ENCODE assay signal across 11 mouse cellular contexts in the genomic region with DNA sequence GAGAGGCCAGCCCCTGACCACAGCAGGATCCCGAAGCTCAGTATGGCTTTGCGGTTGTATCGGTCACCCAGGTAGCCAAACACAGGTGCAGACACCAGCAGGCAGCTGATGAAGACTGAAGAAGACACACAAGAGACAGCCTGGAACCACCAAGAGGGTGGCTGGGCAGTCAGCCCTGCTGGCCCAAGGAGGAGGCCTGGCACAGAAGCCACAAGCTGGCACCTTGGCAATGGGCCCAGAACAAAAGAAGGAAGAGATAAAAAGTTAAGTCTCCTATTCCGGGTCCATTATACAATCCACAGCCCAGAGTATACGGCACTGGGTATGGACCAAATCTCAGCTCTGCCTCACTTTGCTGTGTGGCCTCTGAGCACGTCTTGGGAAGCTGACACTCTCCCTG. TPM values are rescaled to one million over a fixed set of nuclear protein-coding genes. Genes with fewer than 3 reads are reported as not detected.
DNase-seq lines count a peak whose midpoint lies in the region; ATAC-seq lines count a peak whose summit lies in the region.
"Had no signal": no experiment of that assay in that cellular context is flagged by ENCODE, and none has a peak within 500 bp of the region (broad histone marks: within the 10 kb centered on the region; RNA-seq: fewer than 3 reads in every experiment).

No protein-coding gene starts in this region.

- H3K4me3 ChIP-seq in forebrain, embryonic 12.5 days (replicated peaks), result no peak overlapping the region
- H3K4me3 ChIP-seq: embryonic facial prominence, embryonic 12.5 days; heart, adult 2 months had no signal

- DNase-seq in adrenal gland, adult (ENCODE audit: inconsistent age in 2 of 2, low spot score in 1 of 2), result peak; percentile 36 to 77
- DNase-seq in adrenal gland, adult 8-10 months, result no peak
- peak; percentile 12 for DNase-seq in lung, postnatal 25 days (ENCODE audit: low spot score)
- DNase-seq in lung, postnatal 4 days, result no peak
- peak; percentile 78 for DNase-seq in cerebellum, adult 9-11 months
- DNase-seq: thymus, postnatal 4 days had no signal

- H3K27me3 ChIP-seq in forebrain, embryonic 12.5 days, result no peaks in the 10 kb centered on the region; the same call in 1 of the 2 replicates
- H3K27me3 ChIP-seq: embryonic facial prominence, embryonic 12.5 days had no signal

- ATAC-seq in megakaryocyte, adult 5-6 weeks (ENCODE audit: poor library complexity, severe bottlenecking), result peak; percentile 16; the same call in 1 of the 2 replicates
- no peak for ATAC-seq in inflammation-experienced regulatory T-cells, adult 6 months
- ATAC-seq in forebrain, embryonic 12.5 days (ENCODE audit: low FRiP score), result no peak

- no peak overlapping the region for H3K27ac ChIP-seq in forebrain, embryonic 12.5 days
- H3K27ac ChIP-seq: embryonic facial prominence, embryonic 12.5 days; heart, adult 2 months had no signal

- H3K4me2 ChIP-seq in forebrain, embryonic 12.5 days, result no peak overlapping the region
- H3K4me2 ChIP-seq: embryonic facial prominence, embryonic 12.5 days had no signal

- no peak overlapping the region for H3K9ac ChIP-seq in forebrain, embryonic 12.5 days
- H3K9ac ChIP-seq: embryonic facial prominence, embryonic 12.5 days had no signal

- H3K36me3 ChIP-seq in forebrain, embryonic 12.5 days (replicated peaks), result no peaks in the 10 kb centered on the region
- H3K36me3 ChIP-seq: embryonic facial prominence, embryonic 12.5 days had no signal

- 89% methylated on average over 6 of the region's 6 CpGs for WGBS in forebrain, embryonic 12.5 days

- 0 out of 2 replicates have a peak, but pooled peaks cover 3% of the 10 kb centered on the region for H3K9me3 ChIP-seq in forebrain, embryonic 12.5 days
- H3K9me3 ChIP-seq: embryonic facial prominence, embryonic 12.5 days had no signal

- H3K4me1 ChIP-seq in forebrain, embryonic 12.5 days, result no peaks in the 10 kb centered on the region

RNA-seq across cellular contexts. Expression of gene Spns3, which starts 9.9 kb away (rescaled TPM):
- under 1 TPM in 3 of 4 experiments, not detected in 1; 0.12 to 0.25 (median 0.19) TPM for total RNA-seq in adrenal gland, adult 8-10 months (2022)
- total RNA-seq in megakaryocyte, adult 5-6 weeks (2015), result 4.7 and 5.4 TPM in 2 replicates
- 4.3 and 6.4 TPM in 2 replicates for total RNA-seq in megakaryocyte, adult 5-6 weeks (2017)
- polyA plus RNA-seq in inflammation-experienced regulatory T-cells, adult 6 months (2017; shearing (Covaris generic)), result 1 to 10 TPM in 1 of 3 experiments, under 1 TPM in 2; 0.24 to 1.2 (median 0.25) TPM
- not detected in 2 replicates for polyA plus RNA-seq in forebrain, embryonic 12.5 days (2016; fragmentation: Nextera tagmentation; extraction: Ambion mirVana)
- total RNA-seq: heart, adult 2 months had no signal
- polyA plus RNA-seq: embryonic facial prominence, embryonic 12.5 days had no signal

RNA-seq across cellular contexts. Expression of gene Spns2, which starts 50.7 kb away (rescaled TPM):
- 1 to 10 TPM; 2.5 to 5.0 (median 4.0) TPM for total RNA-seq in adrenal gland, adult 8-10 months (2022)
- 2.8 and 2.9 TPM in 2 replicates for total RNA-seq in megakaryocyte, adult 5-6 weeks (2015)
- 0.15 and 4.8 TPM in 2 replicates for total RNA-seq in megakaryocyte, adult 5-6 weeks (2017)
- not detected for polyA plus RNA-seq in inflammation-experienced regulatory T-cells, adult 6 months (2017; shearing (Covaris generic))
- 4.9 and 5.4 TPM in 2 replicates for polyA plus RNA-seq in forebrain, embryonic 12.5 days (2016; fragmentation: Nextera tagmentation; extraction: Ambion mirVana)

Comparison
In these comparisons a context has a peak if more than half of its experiments do, and no peak if none do; other contexts are left out.
1. DNase-seq: peak in adrenal gland, adult (2 of 2), lung, postnatal 25 days (single experiment) and cerebellum, adult 9-11 months (single experiment); none in adrenal gland, adult 8-10 months (single experiment) and lung, postnatal 4 days (0 of 2).
2. RNA of gene Spns3, which starts 9.9 kb away (total RNA-seq): 4.3 to 6.4 TPM in megakaryocyte, adult 5-6 weeks; 0.12 to 0.25 TPM in adrenal gland, adult 8-10 months; every median in the first group is over 4 times any median in the second.